Mouse (Mus musculus) lung, embryonic 16.5 days (tissue): ENCODE measurements around the gene Rpl28. TPM values are rescaled to one million over a fixed set of nuclear protein-coding genes. Genes with fewer than 3 reads are reported as not detected.
A peak's percentile ranks its signal among the peaks of the same experiment; 100 is the strongest.

ENCODE experiments used
- ATAC-seq: fragments of 200-750 bp; cut with Nextera tagmentation; 2 replicates; pipeline ENCODE4 v1.8.0; 2017; ENCODE audit warnings: low read depth, mild to moderate bottlenecking, moderate library complexity
- H3K27ac ChIP-seq: fragments of 300-500 bp; sonication (generic); 2 replicates; pipeline ENCODE4 v1.5.1; 2014; ENCODE audit warnings: mild to moderate bottlenecking, control low read depth, low read length
- H3K27me3 ChIP-seq: fragments of 300-500 bp; sonication (generic); 2 replicates; pipeline ENCODE4 v1.6.1; 2014; ENCODE audit warnings: low read depth, low read length, mixed read lengths; ENCODE audit not compliant: control insufficient read depth, insufficient read depth
- H3K36me3 ChIP-seq: fragments of 300-500 bp; sonication (generic); 2 replicates; pipeline ENCODE4 v1.6.1; 2014; ENCODE audit warnings: low read length; ENCODE audit not compliant: control insufficient read depth, insufficient read depth
- H3K4me1 ChIP-seq: fragments of 300-500 bp; sonication (generic); replicated peaks from 2 replicates; pipeline ENCODE4 v1.6.1; 2014; ENCODE audit warnings: low read length, mixed read lengths; ENCODE audit not compliant: control insufficient read depth, insufficient read depth
- H3K4me2 ChIP-seq: fragments of 300-500 bp; sonication (generic); 2 replicates; pipeline ENCODE4 v1.6.1; 2014; ENCODE audit warnings: low read depth, low read length, control low read depth
- H3K4me3 ChIP-seq: fragments of 300-500 bp; sonication (generic); 2 replicates; pipeline ENCODE4 v1.5.1; 2014; ENCODE audit warnings: mild to moderate bottlenecking, low read length, control low read depth
- H3K9ac ChIP-seq: fragments of 300-500 bp; sonication (generic); 2 replicates; pipeline ENCODE4 v1.6.1; 2014; ENCODE audit warnings: low read length, control low read depth
- H3K9me3 ChIP-seq: fragments of 300-500 bp; sonication (generic); 2 replicates; pipeline ENCODE4 v1.6.1; 2016; ENCODE audit warnings: low read length; ENCODE audit not compliant: control insufficient read depth
- WGBS: fragments of 180-500 bp; shearing (Covaris S2); extraction: QIAGEN DNeasy Blood & Tissue Kit; methylation state at CpG from one replicate; pipeline ENCODE4 v1.1.7; 2014; 5-methylcytosine and 5-hydroxymethylcytosine counted together
- polyA plus RNA-seq: library from polyadenylated mRNA; unstranded; fragments of >200 nt; fragmentation: Nextera tagmentation; extraction: Ambion mirVana; gene quantifications from 2 replicates; pipeline ENCODE4 v1.2.1, GENCODE M21; 2015

The Rpl28 gene
- polyA plus RNA-seq, 1 experiment from 2014 or later, result 342 TPM

- Histone ChIP-seq H3K9ac (no peak overlapping the region), H3K27me3 (peaks cover 43% of the 10 kb centered on the region)
Measured at GRCm38 (mm10) chr7:4843604-4844244, 51.0 kb downstream of the Rpl28 start.

GRCm38 (mm10) chr7:4844245-4844916, 51.7 kb downstream of the Rpl28 start, which contains the start of gene Shisa7:
Gene Shisa7, minus strand, starts transcription at chr7:4844696.
- Histone ChIP-seq H3K4me2 (peak within 1 kb of the TSS; percentile 82), H3K4me3 (peak within 1 kb of the TSS; percentile 48), H3K9me3 (no peaks in the 10 kb centered on the region; the same call in 1 of the 2 replicates), H3K27ac (no peak within 1 kb of the TSS), H3K36me3 (no peaks in the 10 kb centered on the region), H3K9ac (peak within 1 kb of the TSS; percentile 49), H3K4me1 (peaks cover 17% of the 10 kb centered on the region), H3K27me3 (peaks cover 43% of the 10 kb centered on the region)
- ATAC-seq, result peak; percentile 49
- WGBS, result 1% methylated on average over 40 of the region's 41 CpGs

More at GRCm38 (mm10) chr7:4843604-4844244, 51.0 kb downstream of the Rpl28 start:
- under 1% methylated on average over 34 of the region's 34 CpGs for WGBS
- Histone ChIP-seq H3K27ac (no peak overlapping the region), H3K36me3 (no peaks in the 10 kb centered on the region), H3K9me3 (no peaks in the 10 kb centered on the region; the same call in 1 of the 2 replicates), H3K4me2 (peak overlapping the region; percentile 82), H3K4me3 (peak overlapping the region; percentile 48), H3K4me1 (peaks cover 17% of the 10 kb centered on the region)
- peak; percentile 21; the same call in 1 of the 2 replicates for ATAC-seq

Other genes with a start within 250 kb of the Rpl28 start
- gene Syt5, start 245.3 kb upstream of the Rpl28 start, polyA plus RNA-seq, result 5.5 and 8.3 TPM in 2 replicates
- gene Ptprh, start 188.8 kb upstream of the Rpl28 start, polyA plus RNA-seq, result not detected in 2 replicates
- 0.69 and 1.7 TPM in 2 replicates for gene Tmem86b, start 161.5 kb upstream of the Rpl28 start, polyA plus RNA-seq
- 3.5 and 3.9 TPM in 2 replicates for gene Ppp6r1, start 133.9 kb upstream of the Rpl28 start, polyA plus RNA-seq
- 85.7 and 90.9 TPM in 2 replicates for gene Hspbp1, start 107.8 kb upstream of the Rpl28 start, polyA plus RNA-seq
- gene Brsk1, start 102.3 kb upstream of the Rpl28 start, polyA plus RNA-seq, result 0.68 and 0.74 TPM in 2 replicates
- gene Tmem150b, start 67.6 kb upstream of the Rpl28 start, polyA plus RNA-seq, result 0.14 TPM in 1 of 2 replicates, not detected in the other
- 57.2 and 60.2 TPM in 2 replicates for gene Kmt5c, start 52.8 kb upstream of the Rpl28 start, polyA plus RNA-seq
- gene Cox6b2, start 39.8 kb upstream of the Rpl28 start, polyA plus RNA-seq, result 77.9 and 94.0 TPM in 2 replicates
- not detected in 2 replicates for gene Fam71e2, start 21.6 kb upstream of the Rpl28 start, polyA plus RNA-seq
- 0.18 and 0.19 TPM in 2 replicates for gene Il11, start 10.0 kb upstream of the Rpl28 start, polyA plus RNA-seq
- gene Tmem190, start 9.9 kb upstream of the Rpl28 start, polyA plus RNA-seq, result 0.34 and 0.48 TPM in 2 replicates
- gene Tmem238, start 3.2 kb upstream of the Rpl28 start, polyA plus RNA-seq, result 14.7 and 17.9 TPM in 2 replicates
- 355 and 372 TPM in 2 replicates for gene Ube2s, start 19.7 kb downstream of the Rpl28 start, polyA plus RNA-seq
- 0.99 and 1.2 TPM in 2 replicates for gene Shisa7, start 51.8 kb downstream of the Rpl28 start, polyA plus RNA-seq
- gene Isoc2b, start 77.4 kb downstream of the Rpl28 start, polyA plus RNA-seq, result 14.1 and 15.7 TPM in 2 replicates
- gene Isoc2a, start 84.3 kb downstream of the Rpl28 start, polyA plus RNA-seq, result 0.87 and 1.3 TPM in 2 replicates
- gene Gm36210, start 113.6 kb downstream of the Rpl28 start, polyA plus RNA-seq, result 0.21 TPM in 1 of 2 replicates, not detected in the other
- 3.4 and 3.7 TPM in 2 replicates for gene Zfp628, start 122.3 kb downstream of the Rpl28 start, polyA plus RNA-seq
- gene Nat14, start 129.2 kb downstream of the Rpl28 start, polyA plus RNA-seq, result 2.5 and 2.7 TPM in 2 replicates
- 2.1 and 2.4 TPM in 2 replicates for gene Ssc5d, start 132.9 kb downstream of the Rpl28 start, polyA plus RNA-seq
- gene Sbk2, start 171.5 kb downstream of the Rpl28 start, polyA plus RNA-seq, result 0.85 and 1.0 TPM in 2 replicates
- gene Sbk3, start 178.3 kb downstream of the Rpl28 start, polyA plus RNA-seq, result 0.72 and 1.0 TPM in 2 replicates
- gene Zfp579, start 203.3 kb downstream of the Rpl28 start, polyA plus RNA-seq, result 32.3 and 35.0 TPM in 2 replicates
- 19.3 and 21.4 TPM in 2 replicates for gene Zfp524, start 221.5 kb downstream of the Rpl28 start, polyA plus RNA-seq
- 33.1 and 34.5 TPM in 2 replicates for gene Fiz1, start 221.8 kb downstream of the Rpl28 start, polyA plus RNA-seq
- 1.2 and 1.3 TPM in 2 replicates for gene Gm44973, start 222.6 kb downstream of the Rpl28 start, polyA plus RNA-seq
- gene Zfp865, start 227.5 kb downstream of the Rpl28 start, polyA plus RNA-seq, result 5.5 and 5.7 TPM in 2 replicates
- gene Ccdc106, start 227.7 kb downstream of the Rpl28 start, polyA plus RNA-seq, result 5.3 and 5.5 TPM in 2 replicates
- gene 4632433K11Rik, start 241.2 kb downstream of the Rpl28 start, polyA plus RNA-seq, result not detected in 2 replicates
- gene Zfp784, start 245.6 kb downstream of the Rpl28 start, polyA plus RNA-seq, result 4.9 and 7.0 TPM in 2 replicates